Mouse (Mus musculus) intestine, embryonic 16.5 days (tissue): Measurements from ENCODE around the gene Proca1. TPM values are rescaled to one million over a fixed set of nuclear protein-coding genes. Genes with fewer than 3 reads are reported as not detected.
A peak's percentile ranks its signal among the peaks of the same experiment; 100 is the strongest.

ENCODE experiments used
- ATAC-seq: fragments of 200-750 bp; cut with Nextera tagmentation; 2 replicates; pipeline ENCODE4 v1.8.0; 2017; ENCODE audit warnings: moderate TSS enrichment, moderate library complexity
- H3K27ac ChIP-seq: fragments of 300-500 bp; sonication (generic); 2 replicates; pipeline ENCODE4 v1.5.1; 2014; ENCODE audit warnings: mild to moderate bottlenecking, low read length
- H3K27me3 ChIP-seq: fragments of 300-500 bp; sonication (generic); replicated peaks from 2 replicates; pipeline ENCODE4 v1.6.1; 2014; ENCODE audit warnings: low read length, control low read depth, mixed read lengths; ENCODE audit not compliant: control insufficient read depth, insufficient read depth
- H3K36me3 ChIP-seq: fragments of 300-500 bp; sonication (generic); 2 replicates; pipeline ENCODE4 v1.6.1; 2014; ENCODE audit warnings: low read length, control low read depth; ENCODE audit not compliant: control insufficient read depth, insufficient read depth
- H3K4me1 ChIP-seq: fragments of 300-500 bp; sonication (generic); 2 replicates; pipeline ENCODE4 v1.6.1; 2014; ENCODE audit warnings: low read length, control low read depth, mixed read lengths; ENCODE audit not compliant: control insufficient read depth, insufficient read depth
- H3K4me2 ChIP-seq: fragments of 300-500 bp; sonication (generic); 2 replicates; pipeline ENCODE4 v1.6.1; 2014; ENCODE audit warnings: low read depth, low read length, control low read depth
- H3K4me3 ChIP-seq: fragments of 300-500 bp; sonication (generic); 2 replicates; pipeline ENCODE4 v1.5.1; 2014; ENCODE audit warnings: mild to moderate bottlenecking, low read length
- H3K9ac ChIP-seq: fragments of 300-500 bp; sonication (generic); 2 replicates; pipeline ENCODE4 v1.6.1; 2014; ENCODE audit warnings: low read depth, low read length
- H3K9me3 ChIP-seq: fragments of 300-500 bp; sonication (generic); 2 replicates; pipeline ENCODE4 v1.6.1; 2016; ENCODE audit warnings: low read length, control low read depth; ENCODE audit not compliant: control insufficient read depth
- WGBS: fragments of 180-500 bp; shearing (Covaris S2); extraction: QIAGEN DNeasy Blood & Tissue Kit; methylation state at CpG from one replicate; pipeline ENCODE4 v1.1.7; 2014; 5-methylcytosine and 5-hydroxymethylcytosine counted together
- microRNA-seq: library from miRNA; unstranded; fragments of <30 nt; microRNA quantifications from one replicate; pipeline ENCODE4, GENCODE M21; 2016
- polyA plus RNA-seq: library from polyadenylated mRNA; unstranded; fragments of >200 nt; fragmentation: Nextera tagmentation; extraction: Ambion mirVana; gene quantifications from 2 replicates; pipeline ENCODE4 v1.2.1, GENCODE M21; 2015

Proca1 gene
- polyA plus RNA-seq, 1 experiment from 2014 or later, result 1.8 TPM

DNA sequence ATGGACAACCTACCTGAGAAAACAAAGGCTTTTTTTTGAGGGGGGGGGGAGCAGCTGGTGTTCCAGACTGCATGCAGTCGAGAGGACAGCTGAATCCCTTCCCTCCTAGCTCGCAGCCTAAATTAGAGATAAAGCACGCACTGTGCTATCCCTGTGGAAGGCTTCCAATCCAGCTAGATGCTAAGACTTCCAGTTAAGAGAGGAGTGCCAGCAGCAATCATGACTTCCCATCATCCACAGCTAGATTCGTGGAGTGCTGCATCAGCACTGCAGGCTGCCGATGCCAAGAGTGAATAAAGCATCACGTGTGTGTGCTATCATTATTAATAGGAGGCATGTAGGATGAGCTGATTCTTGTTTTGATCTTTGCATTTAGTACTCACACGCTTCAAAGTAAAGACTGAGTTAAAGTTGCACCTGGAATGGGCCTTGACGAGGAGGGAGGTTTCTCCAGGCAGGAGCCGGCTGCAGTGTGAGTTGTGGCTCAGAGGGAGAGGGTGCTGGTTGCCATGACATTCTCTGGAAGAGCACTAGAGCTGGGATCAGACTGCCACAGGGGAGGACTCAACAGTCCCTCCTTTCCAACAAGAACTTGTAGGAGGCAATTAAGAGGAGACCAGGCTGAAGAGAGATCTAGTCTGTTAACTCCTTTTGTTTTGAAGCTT lies 47.1 kb downstream of the Proca1 start:
- Histone ChIP-seq H3K4me3 (no peak overlapping the region), H3K9me3 (no peaks in the 10 kb centered on the region), H3K4me1 (peaks cover 10% of the 10 kb centered on the region), H3K9ac (no peak overlapping the region), H3K4me2 (no peak overlapping the region), H3K27ac (no peak overlapping the region), H3K36me3 (peaks cover 5% of the 10 kb centered on the region), H3K27me3 (no peaks in the 10 kb centered on the region)
- no peak for ATAC-seq
- WGBS, result 87% methylated on average over 9 of the region's 9 CpGs

GRCm38 (mm10) chr11:78245261-78245626 lies 52.1 kb downstream of the Proca1 start:
- no peaks in the 10 kb centered on the region for H3K9me3 ChIP-seq
- ATAC-seq, result no peak; the same call in 1 of the 2 replicates
- WGBS, result under 1% methylated on average over 19 of the region's 19 CpGs

GRCm38 (mm10) chr11:78245627-78246317 lies 52.6 kb downstream of the Proca1 start, which contains the start of the genes Sdf2 and Supt6:
Sdf2 (plus strand) TSS chr11:78245746.
Supt6 (minus strand) TSS chr11:78245987.
- Histone ChIP-seq H3K27ac (peak within 1 kb of the TSS; percentile 99), H3K27me3 (no peaks in the 10 kb centered on the region), H3K36me3 (no peaks in the 10 kb centered on the region; the same call in 1 of the 2 replicates), H3K4me1 (peaks cover 19% of the 10 kb centered on the region), H3K4me3 (peak within 1 kb of the TSS; percentile 74), H3K9ac (peak within 1 kb of the TSS; percentile 81), H3K9me3 (no peaks in the 10 kb centered on the region), H3K4me2 (peak within 1 kb of the TSS; percentile 70)
- WGBS, result under 1% methylated on average over 50 of the region's 50 CpGs
- ATAC-seq, result peak; percentile 94

More at GRCm38 (mm10) chr11:78245261-78245626, 52.1 kb downstream of the Proca1 start:
- Histone ChIP-seq H3K36me3 (peaks cover 4% of the 10 kb centered on the region), H3K4me2 (peak overlapping the region; percentile 61), H3K4me1 (peaks cover 19% of the 10 kb centered on the region), H3K9ac (peak overlapping the region; percentile 81), H3K27me3 (no peaks in the 10 kb centered on the region), H3K27ac (peak overlapping the region; percentile 99), H3K4me3 (peak overlapping the region; percentile 74)

- ATAC-seq, result no peak
- Histone ChIP-seq H3K9me3 (no peaks in the 10 kb centered on the region), H3K27me3 (no peaks in the 10 kb centered on the region), H3K4me3 (peak overlapping the region; percentile 74), H3K9ac (peak overlapping the region; percentile 81), H3K4me2 (peak overlapping the region; percentile 70), H3K4me1 (peaks cover 19% of the 10 kb centered on the region), H3K36me3 (no peaks in the 10 kb centered on the region; the same call in 1 of the 2 replicates), H3K27ac (peak overlapping the region; percentile 99)
- 31% methylated on average over 7 of the region's 7 CpGs for WGBS
Observed at GRCm38 (mm10) chr11:78246318-78247011, 53.3 kb downstream of the Proca1 start.

- H3K36me3 ChIP-seq, result peaks cover 3% of the 10 kb centered on the region; the same call in 1 of the 2 replicates
- no peak; the same call in 1 of the 2 replicates for ATAC-seq
- peaks cover 19% of the 10 kb centered on the region for H3K4me1 ChIP-seq
- H3K9me3 ChIP-seq, result no peaks in the 10 kb centered on the region
- H3K27ac ChIP-seq, result peak overlapping the region; percentile 52; the same call in 1 of the 2 replicates
- peak overlapping the region; percentile 70 for H3K4me2 ChIP-seq
- H3K27me3 ChIP-seq, result no peaks in the 10 kb centered on the region
- no peak overlapping the region for H3K9ac ChIP-seq
- H3K4me3 ChIP-seq, result peak overlapping the region; percentile 19; the same call in 1 of the 2 replicates
- 33% methylated on average over 3 of the region's 3 CpGs for WGBS
Observed at GRCm38 (mm10) chr11:78247012-78247348, 53.8 kb downstream of the Proca1 start.

GRCm38 (mm10) chr11:78247727-78248140 lies 54.5 kb downstream of the Proca1 start:
- Histone ChIP-seq H3K4me3 (no peak overlapping the region), H3K4me2 (no peak overlapping the region), H3K27ac (no peak overlapping the region), H3K9ac (no peak overlapping the region), H3K4me1 (peaks cover 19% of the 10 kb centered on the region), H3K36me3 (peaks cover 9% of the 10 kb centered on the region; the same call in 1 of the 2 replicates), H3K9me3 (no peaks in the 10 kb centered on the region), H3K27me3 (no peaks in the 10 kb centered on the region)
- 70% methylated on average over 4 of the region's 4 CpGs for WGBS
- ATAC-seq, result no peak

Small RNA genes within 50 kb of the gene (microRNA-seq; reads per million reads assigned to microRNA genes)
- not detected for gene Mir7653

Other genes starting within 250 kb of the Proca1 start
- gene Phf12, start 210.6 kb upstream of the Proca1 start, polyA plus RNA-seq, result 9.4 and 9.5 TPM in 2 replicates
- gene Dhrs13, start 161.1 kb upstream of the Proca1 start, polyA plus RNA-seq, result 14.2 and 16.9 TPM in 2 replicates
- gene Flot2, start 155.5 kb upstream of the Proca1 start, polyA plus RNA-seq, result 37.8 and 40.9 TPM in 2 replicates
- gene Eral1, start 113.0 kb upstream of the Proca1 start, polyA plus RNA-seq, result 29.2 and 31.2 TPM in 2 replicates
- 14.2 and 16.1 TPM in 2 replicates for gene Fam222b, start 98.7 kb upstream of the Proca1 start, polyA plus RNA-seq
- gene Traf4, start 27.8 kb upstream of the Proca1 start, polyA plus RNA-seq, result 73.9 and 79.8 TPM in 2 replicates
- gene Nek8, start 16.7 kb upstream of the Proca1 start, polyA plus RNA-seq, result 14.9 and 17.1 TPM in 2 replicates
- 39.5 and 44.2 TPM in 2 replicates for gene Tlcd1, start 16.7 kb upstream of the Proca1 start, polyA plus RNA-seq
- gene Rpl23a, start 9.8 kb upstream of the Proca1 start, polyA plus RNA-seq, result 1,166 and 1,241 TPM in 2 replicates
- 71.0 and 73.4 TPM in 2 replicates for gene Rab34, start 5.0 kb upstream of the Proca1 start, polyA plus RNA-seq
- gene Sdf2, start 52.4 kb downstream of the Proca1 start, polyA plus RNA-seq, result 72.7 and 74.8 TPM in 2 replicates
- 19.6 and 21.1 TPM in 2 replicates for gene Supt6, start 52.6 kb downstream of the Proca1 start, polyA plus RNA-seq
- 50.6 and 56.9 TPM in 2 replicates for gene 2610507B11Rik, start 68.4 kb downstream of the Proca1 start, polyA plus RNA-seq
- gene BC030499, start 97.4 kb downstream of the Proca1 start, polyA plus RNA-seq, result 0.32 TPM in 1 of 2 replicates, not detected in the other
- gene Spag5, start 108.1 kb downstream of the Proca1 start, polyA plus RNA-seq, result 23.4 and 27.3 TPM in 2 replicates
- gene Aldoc, start 129.6 kb downstream of the Proca1 start, polyA plus RNA-seq, result 33.3 and 34.0 TPM in 2 replicates
- gene Pigs, start 135.0 kb downstream of the Proca1 start, polyA plus RNA-seq, result 92.9 and 93.1 TPM in 2 replicates
- 29.5 and 29.9 TPM in 2 replicates for gene Unc119, start 150.1 kb downstream of the Proca1 start, polyA plus RNA-seq
- not detected in 2 replicates for gene Foxn1, start 193.2 kb downstream of the Proca1 start, polyA plus RNA-seq
- 4.6 and 6.7 TPM in 2 replicates for gene Slc13a2, start 228.8 kb downstream of the Proca1 start, polyA plus RNA-seq